Mouse (Mus musculus): ENCODE measurements around the gene 9130213A22Rik. TPM values are rescaled to one million over a fixed set of nuclear protein-coding genes. Genes with fewer than 3 reads are reported as not detected.

Gene 9130213A22Rik
- total RNA-seq, 2 experiments from 2014 or later: 0.88 to 0.95 TPM

DNA sequence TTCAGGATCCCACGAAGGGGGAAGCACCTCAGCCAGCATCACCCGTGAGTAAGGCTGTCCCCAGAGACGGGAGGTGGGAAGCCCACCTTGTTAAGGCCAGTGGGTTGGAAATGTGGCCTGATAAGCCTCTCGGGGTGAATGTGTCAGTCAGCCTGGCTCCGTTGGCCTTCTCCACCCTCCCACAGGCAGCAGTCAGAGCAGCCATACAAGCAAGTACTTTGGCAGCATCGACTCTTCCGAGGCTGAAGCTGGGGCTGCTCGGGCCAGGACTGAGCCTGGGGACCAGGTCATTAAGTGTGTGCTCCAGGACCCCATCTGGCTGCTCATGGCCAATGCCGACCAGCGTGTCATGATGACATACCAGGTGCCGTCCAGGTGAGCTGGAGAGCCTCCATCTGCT is 14.7 kb downstream of the 9130213A22Rik start:
- no peak for DNase-seq (ENCODE audit: low spot score in 2 of 2)

DNA sequence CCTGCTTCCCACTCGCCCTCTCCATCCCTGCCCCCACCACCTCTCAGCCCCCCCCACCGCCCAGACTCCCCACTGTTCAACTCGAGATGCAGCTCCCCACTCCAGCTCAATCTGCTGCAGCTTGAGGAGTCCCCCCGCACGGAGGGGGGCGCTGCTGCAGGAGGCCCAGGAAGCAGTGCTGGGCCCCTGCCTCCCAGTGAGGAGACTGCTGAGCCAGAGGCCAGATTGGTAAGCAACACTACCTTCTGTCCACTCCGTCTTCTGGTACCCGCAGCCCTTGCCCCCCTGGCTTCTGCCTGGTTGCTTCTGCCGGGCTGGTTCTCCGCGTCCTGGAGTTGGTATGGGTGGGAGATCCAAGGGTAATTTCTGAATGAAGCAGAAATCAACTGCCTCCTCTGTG is 15.5 kb downstream of the 9130213A22Rik start:
- no peak for DNase-seq (ENCODE audit: low spot score in 2 of 2)

DNA sequence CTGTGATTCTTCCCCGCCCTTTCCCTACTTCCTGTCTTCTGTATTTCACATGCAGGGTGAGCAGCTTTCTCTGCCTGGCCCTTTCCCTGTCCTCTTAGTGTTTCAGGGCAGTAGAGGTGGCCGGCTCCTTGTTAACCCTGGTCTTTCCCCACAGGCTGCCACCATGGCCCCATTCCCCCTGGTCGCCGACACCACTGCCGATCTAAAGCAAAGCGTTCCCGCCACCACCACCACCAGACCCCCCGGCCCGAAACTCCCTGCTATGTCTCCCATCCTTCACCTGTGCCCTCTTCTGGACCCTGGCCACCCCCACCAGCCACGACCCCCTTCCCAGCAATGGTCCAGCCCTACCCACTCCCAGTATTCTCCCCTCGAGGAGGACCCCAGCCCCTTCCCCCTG is 16.1 kb downstream of the 9130213A22Rik start:
- DNase-seq (ENCODE audit: low spot score in 2 of 2): no peak

DNA sequence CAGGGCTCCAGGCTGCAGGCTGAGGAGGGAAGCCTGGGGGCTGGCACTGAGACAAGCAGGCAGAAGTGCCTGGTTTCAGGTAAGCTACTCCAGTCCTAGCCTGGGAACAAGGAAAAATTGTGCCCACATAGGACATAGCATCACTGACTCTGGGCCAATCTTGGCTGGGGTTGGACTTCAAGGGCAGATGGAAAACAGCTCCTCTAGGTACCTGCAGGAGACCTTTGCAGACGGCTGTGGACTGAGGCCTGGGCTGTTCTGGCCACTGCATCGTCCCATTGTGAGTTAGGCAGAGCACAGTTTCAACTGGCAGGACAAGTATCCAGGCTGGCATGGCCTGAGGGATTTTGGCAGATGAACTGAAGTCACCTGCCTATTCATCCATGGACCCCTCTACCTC is 16.6 kb downstream of the 9130213A22Rik start:
- DNase-seq (ENCODE audit: low spot score in 2 of 2): no peak

DNA sequence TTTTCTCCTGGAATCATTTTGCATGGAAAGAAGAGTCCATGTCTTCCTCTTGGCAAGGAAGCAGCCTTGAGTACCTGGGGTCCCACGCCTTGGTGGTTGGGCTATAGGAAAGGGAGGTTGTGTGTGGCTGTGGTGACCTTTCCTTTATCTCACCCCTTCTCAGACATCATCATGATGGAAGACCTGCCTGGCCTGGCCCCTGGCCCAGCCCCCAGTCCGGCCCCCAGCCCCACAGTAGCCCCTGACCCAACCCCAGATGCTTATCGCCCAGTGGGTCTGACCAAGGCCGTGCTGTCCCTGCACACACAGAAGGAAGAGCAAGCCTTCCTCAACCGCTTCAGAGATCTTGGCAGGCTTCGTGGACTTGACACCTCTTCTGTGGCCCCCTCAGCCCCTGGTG is 17.2 kb downstream of the 9130213A22Rik start:
- no peak for DNase-seq (ENCODE audit: low spot score in 2 of 2)

DNA sequence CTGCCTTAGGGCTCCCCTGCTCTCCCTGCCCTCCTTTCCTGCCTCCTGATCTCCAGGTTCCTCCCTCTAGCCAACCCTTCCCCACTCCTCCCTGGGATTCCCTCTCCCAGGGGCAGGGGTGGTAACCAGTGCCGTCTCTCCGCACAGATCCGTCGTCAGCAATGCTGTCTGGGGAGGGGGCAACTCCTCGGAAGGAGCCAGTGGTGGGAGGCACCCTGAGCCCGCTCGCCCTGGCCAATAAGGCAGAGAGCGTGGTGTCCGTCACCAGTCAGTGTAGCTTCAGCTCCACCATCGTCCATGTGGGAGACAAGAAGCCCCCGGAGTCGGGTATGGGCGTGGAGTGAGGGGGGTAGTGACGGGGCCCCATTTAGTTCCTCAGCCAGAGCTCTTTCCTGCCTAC is 17.9 kb downstream of the 9130213A22Rik start:
- no peak for DNase-seq (ENCODE audit: low spot score in 2 of 2)

DNA sequence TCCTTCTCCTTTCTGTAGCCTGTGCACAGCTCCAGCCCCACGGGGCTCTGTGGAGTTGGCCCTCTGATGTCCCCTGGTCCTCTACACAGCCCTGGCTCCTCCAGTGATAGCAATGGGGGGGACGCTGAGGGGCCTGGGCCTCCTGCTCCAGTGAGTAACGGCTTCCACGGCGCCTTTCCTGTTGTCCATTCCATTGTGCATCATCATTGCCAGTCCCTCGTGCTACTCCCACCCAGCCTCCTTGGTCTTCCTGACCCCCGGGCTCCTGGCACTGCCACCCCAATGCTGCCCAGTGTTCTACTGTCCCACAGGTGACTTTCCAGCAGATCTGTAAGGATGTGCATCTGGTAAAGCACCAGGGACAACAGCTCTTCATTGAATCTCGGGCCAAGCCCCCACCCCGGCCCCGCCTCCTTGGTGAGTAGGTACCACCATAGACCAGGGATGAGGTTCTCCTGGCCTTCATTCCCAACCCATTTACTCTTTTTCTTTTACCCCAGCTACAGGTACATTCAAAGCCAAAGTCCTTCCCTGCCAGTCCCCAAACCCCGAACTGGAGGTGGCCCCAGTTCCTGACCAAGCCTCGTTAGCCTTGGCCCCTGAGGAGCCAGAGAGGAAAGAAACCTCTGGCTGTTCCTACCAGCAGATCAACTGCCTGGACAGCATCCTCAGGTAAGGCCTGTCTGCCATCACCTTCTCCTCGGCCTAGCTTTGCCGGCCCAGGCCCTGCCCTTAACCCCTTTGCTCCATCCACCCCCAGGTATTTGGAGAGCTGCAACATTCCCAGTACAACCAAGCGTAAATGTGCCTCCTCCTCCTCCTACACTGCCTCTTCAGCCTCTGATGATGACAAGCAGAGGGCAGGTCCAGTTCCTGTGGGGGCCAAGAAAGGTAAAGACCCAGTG is 18.6 kb downstream of the 9130213A22Rik start:
- no peak for DNase-seq (ENCODE audit: low spot score in 2 of 2)

DNA sequence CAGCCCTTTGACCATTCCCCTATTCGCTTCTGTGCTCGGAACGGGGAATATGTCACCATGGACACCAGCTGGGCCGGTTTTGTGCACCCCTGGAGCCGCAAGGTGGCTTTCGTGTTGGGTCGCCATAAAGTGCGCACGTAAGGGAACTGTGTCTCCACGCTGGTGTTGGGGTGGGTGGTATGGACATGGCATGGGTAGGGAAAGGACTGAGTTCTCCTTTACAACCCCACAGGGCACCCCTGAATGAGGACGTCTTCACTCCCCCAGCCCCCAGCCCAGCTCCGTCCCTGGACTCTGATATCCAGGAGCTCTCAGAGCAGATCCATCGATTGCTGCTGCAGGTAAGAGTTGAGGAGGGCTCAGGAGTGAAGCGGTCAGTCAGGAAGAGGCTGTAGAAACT is 19.3 kb downstream of the 9130213A22Rik start:
- no peak for DNase-seq (ENCODE audit: low spot score in 2 of 2)

DNA sequence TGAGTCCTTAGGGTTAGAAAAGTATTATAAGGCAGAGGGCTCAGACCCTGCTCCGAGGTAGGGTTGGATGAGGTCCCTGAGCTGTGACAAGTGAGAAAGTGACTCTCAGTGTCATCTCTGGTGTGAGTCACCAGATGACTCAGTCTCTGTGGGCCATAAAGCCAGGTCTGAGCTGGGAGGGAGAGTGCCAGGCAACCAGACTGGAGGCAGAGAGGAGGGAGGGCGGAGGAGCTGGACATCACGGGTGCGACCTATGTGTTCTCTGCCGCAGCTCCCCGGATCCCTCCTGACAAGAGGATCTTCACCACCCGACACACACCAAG is 20.0 kb downstream of the 9130213A22Rik start:
- no peak for DNase-seq (ENCODE audit: low spot score in 2 of 2)

DNA sequence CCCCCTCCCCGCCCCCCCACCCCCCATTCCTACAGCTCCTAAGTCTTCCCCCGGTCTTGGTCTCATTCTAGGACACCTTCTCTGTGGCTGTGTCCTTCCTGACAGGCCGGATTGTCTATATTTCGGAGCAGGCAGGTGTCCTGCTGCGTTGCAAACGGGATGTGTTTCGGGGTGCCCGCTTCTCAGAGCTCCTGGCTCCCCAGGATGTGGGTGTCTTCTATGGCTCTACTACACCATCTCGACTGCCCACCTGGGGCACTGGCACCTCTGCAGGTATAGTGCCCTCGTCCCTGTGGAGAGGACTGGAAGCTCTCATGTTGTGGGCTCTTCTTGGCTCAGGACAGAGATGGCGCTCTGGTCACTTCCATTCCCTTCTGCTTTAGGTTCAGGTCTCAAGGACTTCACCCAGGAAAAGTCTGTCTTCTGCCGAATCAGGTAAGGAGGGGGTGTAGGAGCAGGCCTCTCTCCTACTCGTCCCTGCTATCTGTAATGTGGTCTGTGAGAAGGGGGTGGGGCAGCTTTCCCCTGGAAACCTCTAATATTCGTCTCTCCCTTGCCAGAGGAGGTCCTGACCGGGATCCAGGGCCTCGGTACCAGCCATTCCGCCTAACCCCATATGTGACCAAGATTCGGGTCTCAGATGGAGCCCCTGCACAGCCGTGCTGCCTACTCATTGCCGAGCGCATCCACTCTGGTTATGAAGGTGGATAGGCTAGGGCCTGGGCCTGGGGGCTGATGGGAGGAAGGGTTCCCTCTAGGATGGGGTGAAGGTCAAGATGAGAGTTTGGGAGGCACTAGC is 20.6 kb downstream of the 9130213A22Rik start:
- DNase-seq (ENCODE audit: low spot score in 2 of 2): no peak

DNA sequence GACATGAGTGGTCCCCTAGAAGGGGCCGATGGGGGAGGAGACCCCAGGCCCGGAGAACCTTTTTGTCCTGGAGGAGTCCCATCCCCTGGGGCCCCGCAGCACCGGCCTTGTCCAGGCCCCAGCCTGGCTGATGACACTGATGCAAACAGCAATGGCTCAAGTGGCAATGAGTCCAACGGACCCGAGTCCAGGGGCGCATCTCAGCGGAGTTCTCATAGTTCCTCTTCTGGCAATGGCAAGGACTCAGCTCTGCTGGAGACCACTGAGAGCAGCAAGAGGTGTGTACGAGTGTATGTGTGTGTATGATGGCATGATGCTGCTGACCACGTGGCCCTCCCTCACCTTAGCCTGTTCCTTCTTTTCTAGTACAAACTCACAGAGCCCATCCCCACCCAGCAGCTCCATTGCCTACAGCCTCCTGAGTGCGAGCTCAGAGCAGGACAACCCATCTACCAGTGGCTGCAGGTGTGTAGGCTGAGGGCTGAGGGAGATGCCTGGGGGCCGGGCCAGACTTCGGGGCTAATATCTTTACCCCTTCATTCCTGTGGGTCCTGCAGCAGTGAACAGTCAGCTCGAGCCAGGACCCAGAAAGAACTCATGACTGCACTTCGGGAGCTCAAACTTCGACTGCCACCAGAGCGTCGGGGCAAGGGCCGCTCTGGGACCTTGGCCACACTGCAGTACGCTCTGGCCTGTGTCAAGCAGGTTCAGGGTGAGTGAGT is 21.6 kb downstream of the 9130213A22Rik start:
- DNase-seq (ENCODE audit: low spot score in 2 of 2): no peak

DNA sequence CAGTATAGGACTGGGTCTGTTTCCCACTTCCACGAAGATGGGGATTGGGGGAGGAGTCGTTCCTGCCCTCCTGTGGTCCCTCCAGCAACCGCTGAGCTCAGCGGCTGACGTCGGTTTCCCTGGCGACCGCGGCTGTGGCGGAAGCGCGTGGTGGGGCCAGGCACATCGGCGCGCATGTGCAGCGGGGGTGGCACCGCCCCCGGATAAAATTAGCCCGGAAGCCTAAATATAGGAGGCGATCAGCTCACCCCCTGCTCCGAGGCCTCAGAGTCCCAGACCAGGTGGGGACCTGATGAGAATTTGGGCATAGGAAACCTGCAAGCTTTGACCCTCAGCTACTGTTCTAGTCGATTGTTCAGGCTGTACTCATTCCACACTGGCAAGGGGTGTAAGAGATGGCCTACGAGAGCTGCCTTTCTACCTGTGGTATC is 22.5 kb downstream of the 9130213A22Rik start:
- DNase-seq (ENCODE audit: low spot score in 2 of 2): peak; percentile 85 to 94

DNA sequence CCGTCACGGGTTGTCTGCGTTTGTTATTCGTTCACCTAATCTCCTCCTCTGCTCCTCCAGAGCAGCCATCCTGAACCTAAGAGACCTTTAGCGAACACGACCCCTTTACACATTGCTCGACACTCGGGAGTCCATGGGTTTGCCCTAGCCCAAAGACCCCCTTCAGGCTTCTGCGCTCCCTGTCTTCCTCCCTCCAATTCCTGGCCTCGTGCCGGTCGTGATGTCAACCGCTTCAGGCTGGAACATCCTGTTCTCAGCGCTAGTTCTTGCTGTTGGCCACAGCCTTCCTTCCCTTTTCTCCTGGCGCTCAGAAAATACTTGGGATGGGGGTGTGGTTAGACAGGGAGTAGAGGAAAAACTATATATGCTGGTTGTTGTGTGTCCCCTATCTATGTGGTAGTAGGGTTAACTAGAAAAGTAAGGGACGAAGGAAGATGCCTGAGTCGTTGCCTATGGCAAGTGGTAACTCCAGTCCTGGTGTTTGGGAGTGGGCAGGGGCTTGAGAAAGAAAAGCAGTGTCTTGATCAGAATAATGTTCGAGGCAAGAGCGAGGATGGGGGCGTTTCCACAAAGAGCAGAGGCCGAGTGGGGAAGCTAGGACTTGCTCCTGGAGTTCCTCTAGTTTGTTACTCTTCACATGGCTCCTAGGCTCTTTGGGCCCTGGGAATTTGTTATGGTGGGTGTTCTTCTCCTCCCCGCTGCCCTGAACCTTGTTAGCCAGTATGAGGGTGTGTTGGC is 23.0 kb downstream of the 9130213A22Rik start:
- DNase-seq (ENCODE audit: low spot score in 2 of 2): peak; percentile 73 to 87

DNA sequence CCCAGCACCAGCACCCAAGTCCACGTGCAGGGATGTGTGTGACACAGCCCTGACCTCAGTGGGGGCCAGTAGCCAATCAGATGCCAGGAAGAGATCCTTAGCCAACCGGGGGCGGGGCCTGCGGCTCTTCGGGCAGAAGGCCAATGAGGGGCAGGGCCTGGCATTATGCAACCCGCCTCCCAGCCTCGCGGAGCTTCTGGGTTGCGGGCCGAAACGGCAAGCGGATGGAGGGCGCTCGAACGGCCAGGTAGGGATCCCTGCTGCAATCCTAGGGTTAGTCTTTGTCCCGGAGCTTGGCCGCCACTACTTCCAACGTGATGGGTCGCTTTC is 23.7 kb downstream of the 9130213A22Rik start:
- peak; percentile 96 to 97 for DNase-seq (ENCODE audit: low spot score in 2 of 2)

DNA sequence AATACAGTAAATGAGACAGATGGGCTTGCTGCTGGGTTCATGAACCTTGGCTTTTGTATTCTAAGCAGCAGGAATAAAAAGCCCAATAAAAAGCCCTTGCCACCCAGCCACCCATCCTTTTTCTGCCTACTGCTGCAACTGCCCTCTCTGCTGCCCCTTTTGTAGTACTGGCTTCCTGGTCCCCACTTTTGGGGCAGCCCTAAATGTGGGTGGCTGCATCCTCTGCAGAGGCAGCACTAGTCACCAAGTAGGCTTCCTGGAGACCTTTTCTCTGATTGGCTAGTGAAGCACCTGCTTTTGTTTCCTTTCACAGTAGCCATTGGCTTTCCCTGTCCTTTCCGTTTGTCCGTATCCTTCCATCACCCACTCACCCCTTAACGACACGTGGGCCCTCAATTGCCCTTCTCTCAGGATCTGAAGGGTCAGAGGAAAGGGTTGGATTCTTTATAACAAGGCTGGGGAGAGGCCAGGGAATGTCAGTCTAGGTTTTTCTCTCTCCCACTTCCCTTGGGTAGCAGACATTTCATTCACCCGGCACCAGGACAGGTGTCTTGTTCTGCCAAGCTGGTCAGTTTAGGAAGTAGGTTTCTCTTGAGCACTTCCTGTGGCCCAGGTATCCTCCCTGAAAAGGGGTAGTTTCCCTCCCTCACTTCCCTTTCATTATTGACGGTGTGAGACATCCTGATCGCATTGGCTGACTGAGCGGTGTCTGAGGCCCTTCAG is 24.2 kb downstream of the 9130213A22Rik start:
- no peak for DNase-seq (ENCODE audit: low spot score in 2 of 2)

DNA sequence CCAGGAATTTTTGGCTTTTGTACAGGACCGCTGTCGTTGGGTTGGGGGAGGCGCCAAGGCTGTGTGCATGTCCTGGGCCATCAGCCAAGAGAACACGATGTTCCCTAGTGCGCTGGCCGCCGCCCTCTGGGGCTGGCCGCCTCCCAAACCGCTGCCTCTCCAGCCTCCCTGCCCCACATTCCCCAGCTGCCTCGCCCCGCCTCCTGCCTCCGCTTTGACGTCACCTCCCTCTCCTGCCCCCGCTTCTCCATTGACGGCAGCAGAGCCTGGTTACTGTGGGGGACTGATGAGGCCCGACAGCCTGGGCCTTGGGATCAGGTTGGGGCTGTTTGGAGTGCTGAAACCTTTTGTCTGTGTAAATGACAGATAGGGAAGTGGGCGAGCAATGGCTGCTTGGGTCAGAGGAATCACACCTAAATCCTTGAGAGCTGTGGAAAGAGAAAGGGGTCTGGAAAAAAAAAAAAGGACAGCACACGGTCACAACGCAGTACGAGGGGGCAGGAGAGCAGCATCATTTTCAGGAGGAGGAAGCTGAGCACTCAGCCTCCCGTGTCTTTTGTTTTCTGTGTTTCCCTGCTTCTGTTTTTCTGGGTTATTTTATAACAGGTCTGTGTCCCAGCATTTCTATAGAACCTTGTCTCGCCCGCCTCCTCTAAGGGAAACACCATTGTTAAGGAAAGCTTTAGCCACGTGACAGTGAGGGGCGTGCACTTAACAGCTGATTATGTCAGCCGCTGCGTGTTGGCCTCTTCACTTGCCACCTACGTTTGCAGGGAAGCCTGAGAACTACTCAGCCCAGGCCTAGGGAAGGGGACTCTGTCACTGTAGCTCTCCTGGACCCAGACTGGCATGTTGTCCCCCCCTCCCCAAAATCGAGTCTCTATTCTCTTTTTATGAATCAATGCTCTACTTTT is 25.1 kb downstream of the 9130213A22Rik start:
- DNase-seq (ENCODE audit: low spot score in 2 of 2): peak; percentile 95 to 98

DNA sequence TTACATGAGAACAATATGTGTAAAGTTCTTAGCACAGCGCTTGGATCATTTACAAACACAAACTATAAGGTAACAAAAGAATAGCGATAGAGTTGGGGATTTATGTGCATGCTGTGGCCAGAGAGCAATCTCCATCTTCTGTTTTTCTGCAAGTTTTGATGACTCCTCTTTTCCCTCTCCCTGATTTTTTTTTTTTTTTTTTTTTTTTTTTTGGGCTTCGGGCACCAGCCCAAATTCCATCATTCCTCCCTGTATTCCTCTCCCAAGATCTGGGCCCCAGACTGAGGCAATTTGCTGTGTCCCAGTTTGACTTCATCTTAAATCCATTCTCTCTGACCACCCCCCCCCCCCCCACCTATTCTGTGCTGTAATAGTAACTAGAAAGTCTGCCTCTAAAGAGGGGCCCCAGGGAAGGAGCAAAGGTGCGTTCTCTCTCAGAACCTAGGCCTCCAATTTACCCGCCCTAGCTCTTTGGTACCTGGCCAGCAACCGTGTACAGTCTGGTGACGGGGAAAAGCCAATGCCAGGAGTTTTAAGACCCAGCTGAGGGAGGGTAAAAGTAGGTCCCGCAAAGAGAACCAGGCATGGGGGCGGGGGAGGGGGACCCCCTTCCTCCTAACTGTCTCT is 25.9 kb downstream of the 9130213A22Rik start:
- DNase-seq (ENCODE audit: low spot score in 2 of 2): no peak

DNA sequence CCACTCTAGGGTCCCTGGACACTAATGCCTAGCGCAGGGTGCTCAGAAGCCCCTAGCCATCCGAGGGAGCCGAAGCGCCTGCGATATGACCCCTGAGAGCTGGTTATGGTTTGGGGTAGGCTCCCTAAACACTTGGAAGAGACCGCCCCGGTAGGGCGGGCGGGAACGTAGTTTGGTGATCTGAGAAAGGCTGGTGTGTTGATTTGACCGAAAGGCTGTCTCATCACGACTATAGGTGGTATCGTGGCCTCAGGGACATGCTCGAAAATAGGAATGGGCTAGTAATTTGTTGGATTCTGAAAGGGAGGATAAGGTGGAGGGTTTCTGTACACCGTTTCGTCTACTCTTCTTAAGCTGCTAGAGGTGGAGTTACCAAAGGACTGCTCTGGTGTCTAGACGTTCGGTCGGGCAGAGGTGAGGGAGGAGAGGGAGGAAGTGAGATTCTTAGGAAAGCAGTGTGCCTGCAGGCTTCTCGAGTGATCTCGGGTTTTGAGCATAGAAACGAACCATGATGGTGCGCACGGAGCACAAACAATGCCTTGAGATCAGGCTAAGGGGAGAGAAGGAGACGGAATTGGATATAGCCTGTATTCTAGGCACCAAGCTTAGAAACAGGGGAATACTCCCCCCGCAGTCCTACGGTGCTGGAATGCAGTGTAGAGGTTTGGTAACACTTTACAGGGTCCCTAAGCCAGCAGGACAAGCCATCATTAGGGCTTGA is 26.7 kb downstream of the 9130213A22Rik start:
- DNase-seq (ENCODE audit: low spot score in 2 of 2): no peak

Measured in layer of hippocampus, postnatal 14 days (tissue).